Mouse (Mus musculus): ENCODE measurements around the gene Sec14l2.

DNA sequence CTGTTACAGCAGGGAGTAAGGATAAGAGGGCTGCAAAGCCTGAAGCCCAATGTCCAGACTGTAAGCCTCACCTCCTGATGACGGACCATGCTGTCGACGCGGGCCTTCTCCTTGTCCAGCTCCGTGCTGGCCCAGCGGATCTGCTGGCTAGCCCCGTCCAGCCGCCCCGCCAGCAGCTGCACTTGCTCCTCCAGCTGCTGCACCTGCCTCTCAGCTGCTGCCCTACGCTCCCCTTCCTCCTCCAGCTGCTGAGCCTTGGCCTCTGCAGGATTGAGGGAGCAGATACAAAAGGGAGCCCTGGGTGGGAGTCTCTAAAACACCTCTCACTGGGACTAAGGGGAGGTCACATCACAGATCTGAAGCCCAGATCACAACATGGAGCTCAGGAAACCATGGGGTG, 23.9 kb upstream of the Sec14l2 start:
- TF ChIP-seq CTCF (IDR thresholded peaks at IDR 0.05; ENCODE audit: insufficient read depth, low read length) (no peak), POLR2A (IDR thresholded peaks at IDR 0.05; ENCODE audit: borderline replicate concordance, extremely low read depth, low read depth, low read length) (no peak)
